Mouse (Mus musculus) small intestine, adult 2 months (tissue): ENCODE data around the gene Srp54c. TPM values are rescaled to one million over a fixed set of nuclear protein-coding genes. Genes with fewer than 3 reads are reported as not detected.
A peak's percentile ranks its signal among the peaks of the same experiment; 100 is the strongest.
"Not testable (repeated sequence)": the region's sequence is repeated elsewhere in the genome, so short reads cannot be mapped to it uniquely, and the experiment has no call there.

Experiments used
- H3K27ac ChIP-seq: fragments of 200-500 bp; 2 replicates; pipeline ENCODE4 v1.5.1; 2012; ENCODE audit warnings: low read depth, low read length, control low read depth, inconsistent platforms; ENCODE audit not compliant: insufficient read depth
- H3K27me3 ChIP-seq: fragments of 200-500 bp; 2 replicates; pipeline ENCODE4 v1.6.1; 2012; ENCODE audit warnings: mild to moderate bottlenecking, moderate library complexity, low read length, inconsistent platforms; ENCODE audit not compliant: control insufficient read depth, insufficient read depth
- H3K36me3 ChIP-seq: fragments of 200-500 bp; 2 replicates; pipeline ENCODE4 v1.6.1; 2012; ENCODE audit warnings: mild to moderate bottlenecking, low read length, control low read depth, inconsistent platforms; ENCODE audit not compliant: control insufficient read depth, insufficient read depth
- H3K4me1 ChIP-seq: fragments of 200-500 bp; 2 replicates; pipeline ENCODE4 v1.6.1; 2012; ENCODE audit warnings: low read length, inconsistent platforms, mixed read lengths; ENCODE audit not compliant: control insufficient read depth, insufficient read depth, insufficient read length
- H3K4me3 ChIP-seq: fragments of 200-500 bp; 2 replicates; pipeline ENCODE4 v1.5.1; 2012; ENCODE audit warnings: low read depth, mild to moderate bottlenecking, control low read depth, inconsistent platforms, low read length, moderate library complexity
- CTCF ChIP-seq: fragments of 200-500 bp; IDR thresholded peaks from 2 replicates; pipeline ENCODE4 v1.5.1; 2012; ENCODE audit warnings: low read depth, mild to moderate bottlenecking, control low read depth, inconsistent platforms, low read length, moderate library complexity, mixed read lengths; ENCODE audit not compliant: insufficient replicate concordance, insufficient read length; ENCODE audit errors: extremely low read depth
- POLR2A ChIP-seq: fragments of 200-500 bp; IDR thresholded peaks from 2 replicates; pipeline ENCODE4 v1.6.1; 2012; ENCODE audit warnings: low read depth, mild to moderate bottlenecking, control low read depth, inconsistent platforms, low read length, moderate library complexity
- WGBS: fragments of 180-500 bp; shearing (Covaris S2); methylation state at CpG from one replicate; pipeline ENCODE4 v1.1.7; 2018; 5-methylcytosine and 5-hydroxymethylcytosine counted together
- polyA plus RNA-seq: library from polyadenylated mRNA; depleted of rRNA; stranded (reverse); fragments of >200 nt; gene quantifications from 2 replicates; pipeline ENCODE4 v1.2.3, GENCODE M21; 2012

The Srp54c gene
- polyA plus RNA-seq, 1 experiment = 1.6 TPM

GRCm38 (mm10) chr12:55272243-55272642 lies 42.3 kb downstream of the Srp54c start:
- TF ChIP-seq POLR2A (no peak), CTCF (no peak)
- H3K27me3 ChIP-seq = no peaks in the 10 kb centered on the region
- no peaks in the 10 kb centered on the region for H3K4me1 ChIP-seq
- H3K4me3 ChIP-seq = no peak overlapping the region
- WGBS = 85% methylated on average over 3 of the region's 3 CpGs
- H3K27ac ChIP-seq = no peak overlapping the region
- H3K36me3 ChIP-seq = 0 out of 2 replicates have a peak, but pooled peaks cover 3% of the 10 kb centered on the region

DNA sequence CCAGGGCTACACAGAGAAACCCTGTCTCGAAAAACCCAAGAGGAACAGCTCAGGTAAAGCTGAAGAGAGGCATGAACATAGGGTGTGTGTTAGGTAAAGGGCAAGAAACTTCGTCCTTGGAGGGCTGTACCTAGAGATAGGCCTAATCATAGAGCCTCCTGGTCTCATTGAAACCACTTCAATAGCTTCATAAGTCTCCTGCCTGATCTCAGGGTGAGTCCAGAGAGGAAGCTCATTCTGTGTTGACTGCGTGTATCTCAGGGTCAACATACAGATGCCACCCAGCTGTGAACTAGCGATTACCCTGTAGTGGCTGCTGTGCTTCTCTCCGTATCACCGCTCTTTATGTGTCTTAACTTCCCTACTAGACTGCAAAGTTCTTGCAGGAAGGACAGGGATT lies 47.6 kb downstream of the Srp54c start:
- not testable (repeated sequence) for H3K27ac ChIP-seq, H3K36me3 ChIP-seq, H3K27me3 ChIP-seq, H3K4me1 ChIP-seq, H3K4me3 ChIP-seq
- 79% methylated on average over 3 of the region's 6 CpGs for WGBS

- H3K27ac ChIP-seq = no peak overlapping the region
- TF ChIP-seq CTCF (no peak), POLR2A (no peak)
- WGBS = 94% methylated on average over 9 of the region's 9 CpGs
- H3K36me3 ChIP-seq = peaks cover 34% of the 10 kb centered on the region
- no peaks in the 10 kb centered on the region for H3K27me3 ChIP-seq
- peaks cover 3% of the 10 kb centered on the region; the same call in 1 of the 2 replicates for H3K4me1 ChIP-seq
- no peak overlapping the region for H3K4me3 ChIP-seq
Observed at GRCm38 (mm10) chr12:55298112-55298511, 68.1 kb downstream of the Srp54c start.

GRCm38 (mm10) chr12:55299336-55299735 lies 69.4 kb downstream of the Srp54c start, which contains the start of gene 1110008L16Rik:
Gene 1110008L16Rik (plus strand): TSS chr12:55299577.
- WGBS = 84% methylated on average over 5 of the region's 5 CpGs
- Histone ChIP-seq H3K27ac (no peak within 1 kb of the TSS), H3K4me3 (no peak within 1 kb of the TSS), H3K36me3 (peaks cover 27% of the 10 kb centered on the region), H3K4me1 (peaks cover 3% of the 10 kb centered on the region; the same call in 1 of the 2 replicates), H3K27me3 (no peaks in the 10 kb centered on the region)
- TF ChIP-seq CTCF (no peak), POLR2A (no peak)

DNA sequence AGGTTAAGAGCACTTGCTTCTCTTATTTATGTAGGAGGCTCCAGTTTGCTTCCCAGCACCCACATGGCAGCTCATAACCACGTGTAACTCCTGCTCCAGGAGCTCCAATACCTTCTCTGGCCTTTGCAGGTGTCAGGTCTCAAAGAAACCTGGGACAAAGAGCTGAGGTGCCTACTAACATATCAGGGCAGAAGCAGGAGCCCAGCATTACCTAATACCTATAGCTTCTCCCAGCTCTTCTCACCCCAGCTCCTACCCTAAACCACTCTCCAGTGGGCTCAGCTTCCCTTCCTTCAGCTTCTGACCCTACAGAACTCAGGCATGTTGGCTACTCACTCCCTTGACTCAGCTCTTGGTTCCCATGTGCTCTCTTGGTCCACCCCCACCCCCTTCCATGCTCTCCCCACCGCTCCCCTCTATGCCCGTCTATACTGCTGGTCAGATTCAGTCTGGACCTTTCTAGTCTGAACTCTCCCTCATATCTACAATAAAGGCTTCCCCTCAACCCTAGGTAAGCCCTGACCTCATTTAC lies 70.9 kb downstream of the Srp54c start:
- TF ChIP-seq CTCF = no peak
- TF ChIP-seq POLR2A = no peak
- H3K4me3 ChIP-seq = no peak overlapping the region
- peaks cover 3% of the 10 kb centered on the region; the same call in 1 of the 2 replicates for H3K4me1 ChIP-seq
- H3K36me3 ChIP-seq = peaks cover 15% of the 10 kb centered on the region
- 85% methylated on average over 3 of the region's 3 CpGs for WGBS
- no peaks in the 10 kb centered on the region for H3K27me3 ChIP-seq
- H3K27ac ChIP-seq = no peak overlapping the region

DNA sequence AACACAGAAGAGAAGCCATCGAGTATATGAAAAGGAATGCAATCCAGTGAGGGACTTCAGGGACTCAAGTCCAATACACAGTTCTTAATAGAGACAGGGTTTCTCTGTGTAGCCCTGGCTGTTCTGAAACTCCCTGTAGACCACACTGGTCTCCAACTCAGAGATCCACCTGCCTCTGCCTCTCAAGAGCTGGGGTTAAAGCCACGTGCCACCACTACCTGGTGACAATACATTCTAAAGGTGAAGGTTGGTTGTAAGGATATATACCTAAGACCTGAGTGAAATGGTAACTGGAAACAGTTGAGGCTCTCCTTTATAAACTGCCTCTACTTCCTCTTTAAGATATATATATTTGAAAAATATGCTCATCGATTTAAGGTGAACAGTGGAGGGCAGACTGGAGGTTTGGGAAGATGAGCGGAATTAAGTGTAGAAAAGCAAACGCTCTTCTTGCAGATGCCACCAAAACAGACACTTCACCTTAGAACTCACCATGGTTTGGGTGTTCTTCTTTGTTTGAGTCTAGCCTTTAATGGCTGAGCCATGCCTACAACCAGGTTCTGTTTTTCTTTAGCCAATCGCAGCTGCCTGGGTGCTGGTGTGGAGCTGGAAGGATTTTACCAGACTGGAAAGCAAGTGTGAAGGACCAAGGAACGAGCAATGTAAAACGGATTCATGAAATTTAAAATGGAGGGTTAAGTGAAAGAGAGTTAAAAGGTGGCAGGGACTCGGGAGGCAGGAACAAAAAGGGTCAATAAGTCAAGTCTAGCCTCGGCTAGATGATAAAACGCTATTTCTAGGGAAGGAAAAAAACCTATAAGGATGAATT lies 71.7 kb downstream of the Srp54c start:
- peaks cover 3% of the 10 kb centered on the region; the same call in 1 of the 2 replicates for H3K4me1 ChIP-seq
- WGBS = 27% methylated on average over 11 of the region's 11 CpGs
- H3K36me3 ChIP-seq = peaks cover 14% of the 10 kb centered on the region
- TF ChIP-seq POLR2A (no peak), CTCF (no peak)
- no peaks in the 10 kb centered on the region for H3K27me3 ChIP-seq
- peak overlapping the region; percentile 66; the same call in 1 of the 2 replicates for H3K4me3 ChIP-seq
- H3K27ac ChIP-seq = no peak overlapping the region
